Mouse (Mus musculus): ENCODE data around the gene Treml2. TPM values are rescaled to one million over a fixed set of nuclear protein-coding genes. Genes with fewer than 3 reads are reported as not detected.

The Treml2 gene
- total RNA-seq, 1 experiment = 2.3 TPM

DNA sequence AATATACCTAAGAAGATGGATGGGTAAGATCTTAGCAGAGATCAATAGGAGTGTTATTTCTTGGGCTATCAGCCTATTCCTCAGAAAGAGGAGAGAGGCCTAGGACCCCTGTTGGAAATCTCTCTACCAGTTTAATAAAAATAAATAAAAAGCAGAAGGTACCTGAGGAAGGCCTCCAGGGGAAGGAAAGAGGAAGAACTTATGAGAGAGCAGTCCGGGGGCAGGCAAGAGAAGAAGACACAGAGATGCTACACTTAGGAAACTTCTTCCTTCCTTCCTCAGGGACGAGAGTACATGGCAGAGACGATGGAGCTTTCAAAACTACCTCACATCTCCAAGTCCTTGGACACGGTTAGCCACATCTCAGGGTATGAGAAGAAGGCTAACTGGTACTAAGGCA, 25.2 kb upstream of the Treml2 start:
- H3K4me1 ChIP-seq (ENCODE audit: control insufficient read depth in 2 of 2, insufficient read depth in 2 of 2, low read length in 2 of 2, poor library complexity in 1 of 2) = peaks cover 0 to 2% of the 10 kb centered on the region in 2 experiments; a peak in 1 of 4 replicates
- H3K9ac ChIP-seq (ENCODE audit: insufficient read depth, low read depth, low read length, poor library complexity, severe bottlenecking) = no peak overlapping the region
- H3K9me3 ChIP-seq (ENCODE audit: control insufficient read depth, insufficient read depth, low read depth, low read length) = no peaks in the 10 kb centered on the region
- no peak overlapping the region for H3K4me3 ChIP-seq (ENCODE audit: insufficient read depth in 1 of 2, low read depth in 1 of 2, low read length in 2 of 2, poor library complexity in 1 of 2, severe bottlenecking in 1 of 2)
- H3K27ac ChIP-seq (ENCODE audit: insufficient read depth, low read depth, low read length, poor library complexity, severe bottlenecking) = no peak overlapping the region
- H3K36me3 ChIP-seq (ENCODE audit: control insufficient read depth, insufficient read depth, low read length, poor library complexity, severe bottlenecking) = no peaks in the 10 kb centered on the region
- DNase-seq (ENCODE audit: low read depth, low spot score) = no peak
- in situ Hi-C loops (cut with MboI; ENCODE audit: low sequenced_read_pairs in 2 of 2, unreplicated experiment in 2 of 2) = no loop called here
- TF ChIP-seq MAFK (IDR thresholded peaks at IDR 0.05; ENCODE audit: insufficient read depth, low read depth, low read length) (no peak), HCFC1 (IDR thresholded peaks at IDR 0.05; ENCODE audit: borderline replicate concordance, insufficient read depth, low read length) (no peak), ZNF384 (IDR thresholded peaks at IDR 0.05; ENCODE audit: low read depth, low read length) (no peak), ZC3H11A (IDR thresholded peaks at IDR 0.05; ENCODE audit: borderline replicate concordance, low read depth, low read length) (no peak), CHD2 (IDR thresholded peaks at IDR 0.05; ENCODE audit: low read depth, low read length) (no peak)

DNA sequence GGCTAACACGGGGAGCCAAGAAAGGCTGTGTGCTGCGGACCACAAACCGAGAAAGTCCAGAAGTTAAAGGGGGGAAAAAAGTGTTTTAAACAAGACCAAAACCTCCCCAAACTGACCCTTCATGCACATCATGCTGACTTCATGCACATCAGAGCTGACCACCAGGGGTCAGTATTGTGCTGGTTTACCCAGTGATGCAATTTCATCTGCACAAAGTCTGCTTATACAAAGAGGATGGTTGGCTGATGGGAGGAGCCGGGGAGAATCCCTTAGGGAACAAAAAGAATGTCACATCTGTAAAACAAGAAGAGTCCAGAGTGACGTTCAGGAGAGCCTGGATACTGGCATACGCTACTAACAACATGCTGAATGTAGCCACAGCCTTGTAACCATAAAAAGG, 24.4 kb upstream of the Treml2 start:
- TF ChIP-seq MAFK (IDR thresholded peaks at IDR 0.05; ENCODE audit: insufficient read depth, low read depth, low read length) = peak; percentile 26; the same call in 1 of the 2 replicates
- peak; percentile 94 for TF ChIP-seq ZC3H11A (IDR thresholded peaks at IDR 0.05; ENCODE audit: borderline replicate concordance, low read depth, low read length)
- no peak for TF ChIP-seq CHD2 (IDR thresholded peaks at IDR 0.05; ENCODE audit: low read depth, low read length)
- TF ChIP-seq HCFC1 (IDR thresholded peaks at IDR 0.05; ENCODE audit: borderline replicate concordance, insufficient read depth, low read length) = no peak
- no peak for TF ChIP-seq ZNF384 (IDR thresholded peaks at IDR 0.05; ENCODE audit: low read depth, low read length)
- H3K9me3 ChIP-seq (ENCODE audit: control insufficient read depth, insufficient read depth, low read depth, low read length) = no peaks in the 10 kb centered on the region
- H3K36me3 ChIP-seq (ENCODE audit: control insufficient read depth, insufficient read depth, low read length, poor library complexity, severe bottlenecking) = no peaks in the 10 kb centered on the region
- H3K9ac ChIP-seq (ENCODE audit: insufficient read depth, low read depth, low read length, poor library complexity, severe bottlenecking) = no peak overlapping the region
- DNase-seq (ENCODE audit: low read depth, low spot score) = peak; percentile 75
- no peak overlapping the region for H3K27ac ChIP-seq (ENCODE audit: insufficient read depth, low read depth, low read length, poor library complexity, severe bottlenecking)
- peaks cover 0 to 2% of the 10 kb centered on the region in 2 experiments; a peak in 1 of 4 replicates for H3K4me1 ChIP-seq (ENCODE audit: control insufficient read depth in 2 of 2, insufficient read depth in 2 of 2, low read length in 2 of 2, poor library complexity in 1 of 2)
- in situ Hi-C loops (cut with MboI; ENCODE audit: low sequenced_read_pairs in 2 of 2, unreplicated experiment in 2 of 2) = loop anchor here in 1 of 2 experiments (5.0 kb wide), 1 partner anchor 62 kb away; no protein-coding TSS in a partner anchor
- H3K4me3 ChIP-seq (ENCODE audit: insufficient read depth in 1 of 2, low read depth in 1 of 2, low read length in 2 of 2, poor library complexity in 1 of 2, severe bottlenecking in 1 of 2) = no peak overlapping the region

DNA sequence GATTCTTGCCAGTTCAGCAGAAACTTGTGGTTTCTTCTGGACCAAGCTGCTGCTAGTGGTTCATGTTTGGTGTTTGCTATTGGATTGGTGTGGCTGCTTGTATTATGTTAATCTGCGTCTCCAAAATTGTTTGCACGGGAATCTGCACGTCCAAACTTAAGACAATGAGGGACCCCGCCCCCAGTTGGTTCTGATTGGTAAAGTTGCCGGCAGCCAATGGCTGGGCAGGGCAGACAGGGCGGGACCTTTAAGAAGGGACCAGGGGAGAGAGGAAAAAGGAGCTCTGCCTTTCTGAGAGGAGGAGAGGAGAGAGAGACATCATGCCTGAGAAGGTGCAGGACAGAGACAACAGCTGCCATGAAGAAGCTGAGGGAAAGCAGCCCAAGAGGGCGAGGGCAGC, 23.6 kb upstream of the Treml2 start:
- H3K4me3 ChIP-seq (ENCODE audit: insufficient read depth in 1 of 2, low read depth in 1 of 2, low read length in 2 of 2, poor library complexity in 1 of 2, severe bottlenecking in 1 of 2) = no peak overlapping the region
- H3K9ac ChIP-seq (ENCODE audit: insufficient read depth, low read depth, low read length, poor library complexity, severe bottlenecking) = no peak overlapping the region
- peaks cover 0 to 3% of the 10 kb centered on the region in 2 experiments; a peak in 1 of 4 replicates for H3K4me1 ChIP-seq (ENCODE audit: control insufficient read depth in 2 of 2, insufficient read depth in 2 of 2, low read length in 2 of 2, poor library complexity in 1 of 2)
- TF ChIP-seq MAFK (IDR thresholded peaks at IDR 0.05; ENCODE audit: insufficient read depth, low read depth, low read length) (0 out of 2 replicates have a peak, but pooled peaks have one; percentile 27), HCFC1 (IDR thresholded peaks at IDR 0.05; ENCODE audit: borderline replicate concordance, insufficient read depth, low read length) (no peak)
- DNase-seq (ENCODE audit: low read depth, low spot score) = no peak
- H3K27ac ChIP-seq (ENCODE audit: insufficient read depth, low read depth, low read length, poor library complexity, severe bottlenecking) = no peak overlapping the region
- in situ Hi-C loops (cut with MboI; ENCODE audit: low sequenced_read_pairs in 2 of 2, unreplicated experiment in 2 of 2) = loop anchor here in 1 of 2 experiments (5.0 kb wide), 1 partner anchor 62 kb away; no protein-coding TSS in a partner anchor
- no peaks in the 10 kb centered on the region for H3K36me3 ChIP-seq (ENCODE audit: control insufficient read depth, insufficient read depth, low read length, poor library complexity, severe bottlenecking)
- H3K9me3 ChIP-seq (ENCODE audit: control insufficient read depth, insufficient read depth, low read depth, low read length) = no peaks in the 10 kb centered on the region

DNA sequence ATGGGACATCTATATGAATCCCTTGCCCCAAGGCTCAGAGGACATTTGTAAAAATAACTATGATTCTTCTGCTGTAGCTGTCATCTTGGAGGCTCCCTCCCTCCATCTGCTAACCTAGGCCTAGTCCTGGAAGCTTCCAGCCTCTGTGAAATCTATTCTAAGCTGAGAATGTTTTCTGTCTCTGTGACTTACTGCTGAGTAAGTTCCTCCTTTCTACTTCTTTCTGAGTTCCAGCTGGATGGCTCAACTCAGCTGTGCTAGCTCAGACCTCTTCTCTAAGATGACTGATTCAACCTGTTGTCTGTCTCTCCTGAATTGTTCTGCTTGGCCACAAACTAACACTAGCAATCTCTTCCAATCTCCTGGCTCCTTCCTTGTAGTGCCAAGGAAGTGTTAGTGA, 20.9 kb upstream of the Treml2 start:
- no peaks in the 10 kb centered on the region for H3K9me3 ChIP-seq (ENCODE audit: control insufficient read depth, insufficient read depth, low read depth, low read length)
- H3K4me1 ChIP-seq (ENCODE audit: control insufficient read depth in 2 of 2, insufficient read depth in 2 of 2, low read length in 2 of 2, poor library complexity in 1 of 2) = peaks cover 0 to 9% of the 10 kb centered on the region in 2 experiments; a peak in 1 of 4 replicates
- H3K27ac ChIP-seq (ENCODE audit: insufficient read depth, low read depth, low read length, poor library complexity, severe bottlenecking) = no peak overlapping the region
- in situ Hi-C loops (cut with MboI; ENCODE audit: low sequenced_read_pairs in 2 of 2, unreplicated experiment in 2 of 2) = loop anchor here in 1 of 2 experiments (5.0 kb wide), 1 partner anchor 59 kb away; no protein-coding TSS in a partner anchor
- TF ChIP-seq ZNF384 (IDR thresholded peaks at IDR 0.05; ENCODE audit: low read depth, low read length) (no peak), CHD2 (IDR thresholded peaks at IDR 0.05; ENCODE audit: low read depth, low read length) (no peak), MAFK (IDR thresholded peaks at IDR 0.05; ENCODE audit: insufficient read depth, low read depth, low read length) (no peak)
- no peak overlapping the region for H3K4me3 ChIP-seq (ENCODE audit: insufficient read depth in 1 of 2, low read depth in 1 of 2, low read length in 2 of 2, poor library complexity in 1 of 2, severe bottlenecking in 1 of 2)
- H3K9ac ChIP-seq (ENCODE audit: insufficient read depth, low read depth, low read length, poor library complexity, severe bottlenecking) = no peak overlapping the region
- no peak for DNase-seq (ENCODE audit: low read depth, low spot score)
- H3K36me3 ChIP-seq (ENCODE audit: control insufficient read depth, insufficient read depth, low read length, poor library complexity, severe bottlenecking) = no peaks in the 10 kb centered on the region

DNA sequence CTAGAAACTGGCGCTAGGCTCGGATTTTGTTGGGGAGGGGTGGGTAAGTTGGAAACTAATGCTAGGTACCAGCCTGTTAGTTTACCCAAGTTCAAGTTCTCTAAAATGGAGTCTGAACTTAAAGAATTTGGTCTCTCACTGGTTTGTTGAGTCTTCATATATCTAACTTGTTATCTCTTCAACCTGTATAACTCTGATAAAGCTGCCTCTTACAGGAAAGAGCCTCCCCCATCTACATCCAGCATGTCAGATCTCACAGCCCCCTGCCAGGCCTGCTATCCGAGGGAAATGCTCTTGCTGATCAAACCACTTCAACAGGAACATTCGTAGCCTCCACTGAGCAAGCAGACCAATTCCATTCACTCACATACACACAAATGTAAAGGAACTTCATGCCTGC, 20.3 kb upstream of the Treml2 start:
- Histone ChIP-seq H3K4me1 (ENCODE audit: control insufficient read depth in 2 of 2, insufficient read depth in 2 of 2, low read length in 2 of 2, poor library complexity in 1 of 2) (peaks cover 0 to 9% of the 10 kb centered on the region in 2 experiments; a peak in 1 of 4 replicates), H3K9me3 (ENCODE audit: control insufficient read depth, insufficient read depth, low read depth, low read length) (no peaks in the 10 kb centered on the region), H3K9ac (ENCODE audit: insufficient read depth, low read depth, low read length, poor library complexity, severe bottlenecking) (no peak overlapping the region), H3K36me3 (ENCODE audit: control insufficient read depth, insufficient read depth, low read length, poor library complexity, severe bottlenecking) (no peaks in the 10 kb centered on the region), H3K27ac (ENCODE audit: insufficient read depth, low read depth, low read length, poor library complexity, severe bottlenecking) (no peak overlapping the region), H3K4me3 (ENCODE audit: insufficient read depth in 1 of 2, low read depth in 1 of 2, low read length in 2 of 2, poor library complexity in 1 of 2, severe bottlenecking in 1 of 2) (no peak overlapping the region)
- no peak for TF ChIP-seq ZC3H11A (IDR thresholded peaks at IDR 0.05; ENCODE audit: borderline replicate concordance, low read depth, low read length)
- TF ChIP-seq CHD2 (IDR thresholded peaks at IDR 0.05; ENCODE audit: low read depth, low read length) = no peak
- no peak for DNase-seq (ENCODE audit: low read depth, low spot score)
- in situ Hi-C loops (cut with MboI; ENCODE audit: low sequenced_read_pairs in 2 of 2, unreplicated experiment in 2 of 2) = loop anchor here in 1 of 2 experiments (5.0 kb wide), 1 partner anchor 58 kb away; no protein-coding TSS in a partner anchor
